Mouse (Mus musculus) heart, postnatal 0 days (tissue): Measurements from ENCODE around the gene Stx11. TPM values are rescaled to one million over a fixed set of nuclear protein-coding genes. Genes with fewer than 3 reads are reported as not detected.

ENCODE experiments used
- ATAC-seq: fragments of 200-750 bp; cut with Nextera tagmentation; 2 replicates; pipeline ENCODE4 v1.8.0; 2017; ENCODE audit warnings: low read depth, moderate number of reproducible peaks, moderate library complexity; ENCODE audit not compliant: insufficient read depth
- DNase-seq: peaks from one replicate; pipeline ENCODE4 v3.0.0-alpha.2; 2016; ENCODE audit warnings: low spot score
- H3K27ac ChIP-seq: fragments of 300-500 bp; sonication (generic); 2 replicates; pipeline ENCODE4 v1.5.1; 2014; ENCODE audit warnings: low read depth, mild to moderate bottlenecking
- H3K27me3 ChIP-seq: fragments of 300-500 bp; sonication (generic); 2 replicates; pipeline ENCODE4 v1.6.1; 2014; ENCODE audit warnings: low read length, mixed read lengths; ENCODE audit not compliant: control insufficient read depth, insufficient read depth
- H3K36me3 ChIP-seq: fragments of 300-500 bp; sonication (generic); replicated peaks from 2 replicates; pipeline ENCODE4 v1.6.1; 2014; ENCODE audit warnings: low read length, mixed read lengths; ENCODE audit not compliant: control insufficient read depth, insufficient read depth
- H3K4me1 ChIP-seq: fragments of 300-500 bp; sonication (generic); 2 replicates; pipeline ENCODE4 v1.6.1; 2014; ENCODE audit warnings: antibody characterized with exemption; ENCODE audit not compliant: control insufficient read depth, insufficient read depth
- H3K4me2 ChIP-seq: fragments of 300-500 bp; sonication (generic); 2 replicates; pipeline ENCODE4 v1.6.1; 2014; ENCODE audit warnings: low read depth, mild to moderate bottlenecking, low read length, moderate library complexity
- H3K4me3 ChIP-seq: fragments of 300-500 bp; sonication (generic); 2 replicates; pipeline ENCODE4 v1.5.1; 2014; ENCODE audit warnings: low read depth, low read length
- H3K9ac ChIP-seq: fragments of 300-500 bp; sonication (generic); replicated peaks from 2 replicates; pipeline ENCODE4 v1.6.1; 2014; ENCODE audit warnings: low read depth, low read length, mixed read lengths
- H3K9me3 ChIP-seq: fragments of 300-500 bp; sonication (generic); replicated peaks from 2 replicates; pipeline ENCODE4 v1.6.1; 2016; ENCODE audit warnings: low read length; ENCODE audit not compliant: control insufficient read depth
- CTCF ChIP-seq: IDR thresholded peaks from 2 replicates; pipeline ENCODE4 v1.5.1; 2016; ENCODE audit warnings: antibody characterized with exemption, control low read depth, low read depth
- EP300 ChIP-seq: IDR thresholded peaks from 2 replicates; pipeline ENCODE4 v1.6.1; 2016; ENCODE audit warnings: antibody characterized with exemption, low read depth
- WGBS: fragments of 180-500 bp; shearing (Covaris S2); extraction: QIAGEN DNeasy Blood & Tissue Kit; methylation state at CpG from one replicate; pipeline ENCODE4 v1.1.7; 2014; 5-methylcytosine and 5-hydroxymethylcytosine counted together
- polyA plus RNA-seq: library from polyadenylated mRNA; unstranded; fragments of >200 nt; fragmentation: Nextera tagmentation; extraction: Ambion mirVana; gene quantifications from 2 replicates; pipeline ENCODE4 v1.2.1, GENCODE M21; 2015
- total RNA-seq: library from RNA; depleted of rRNA; stranded (reverse); fragments of >200 nt; gene quantifications from 2 replicates; pipeline ENCODE4 v1.2.3, GENCODE M21; 2014; ENCODE audit warnings: low replicate concordance

Gene Stx11
- total and polyA plus RNA-seq, 2 experiments from 2014 or later: 3.5 to 4.7 TPM

- H3K27ac ChIP-seq: no peak overlapping the region
- DNase-seq (no peak), ATAC-seq (no peak)
- no peak overlapping the region for H3K4me3 ChIP-seq
- TF ChIP-seq EP300: no peak
- H3K27me3 ChIP-seq: no peaks in the 10 kb centered on the region
- no peaks in the 10 kb centered on the region for H3K36me3 ChIP-seq
- no peak overlapping the region for H3K4me2 ChIP-seq
- 62% methylated on average over 6 of the region's 6 CpGs for WGBS
- H3K9ac ChIP-seq: no peak overlapping the region
- H3K4me1 ChIP-seq: no peaks in the 10 kb centered on the region
- H3K9me3 ChIP-seq: no peaks in the 10 kb centered on the region
Measured at GRCm38 (mm10) chr10:12930351-12930905, 33.7 kb downstream of the Stx11 start.

- Histone ChIP-seq H3K4me1 (no peaks in the 10 kb centered on the region), H3K9ac (no peak overlapping the region), H3K4me2 (no peak overlapping the region), H3K9me3 (no peaks in the 10 kb centered on the region), H3K36me3 (no peaks in the 10 kb centered on the region), H3K27ac (no peak overlapping the region), H3K4me3 (no peak overlapping the region), H3K27me3 (no peaks in the 10 kb centered on the region)
- TF ChIP-seq CTCF: no peak
- TF ChIP-seq EP300: no peak
- WGBS: 60% methylated on average over 6 of the region's 6 CpGs
- ATAC-seq: no peak
- no peak for DNase-seq
Measured at GRCm38 (mm10) chr10:12929857-12930174, 34.3 kb downstream of the Stx11 start.

DNA sequence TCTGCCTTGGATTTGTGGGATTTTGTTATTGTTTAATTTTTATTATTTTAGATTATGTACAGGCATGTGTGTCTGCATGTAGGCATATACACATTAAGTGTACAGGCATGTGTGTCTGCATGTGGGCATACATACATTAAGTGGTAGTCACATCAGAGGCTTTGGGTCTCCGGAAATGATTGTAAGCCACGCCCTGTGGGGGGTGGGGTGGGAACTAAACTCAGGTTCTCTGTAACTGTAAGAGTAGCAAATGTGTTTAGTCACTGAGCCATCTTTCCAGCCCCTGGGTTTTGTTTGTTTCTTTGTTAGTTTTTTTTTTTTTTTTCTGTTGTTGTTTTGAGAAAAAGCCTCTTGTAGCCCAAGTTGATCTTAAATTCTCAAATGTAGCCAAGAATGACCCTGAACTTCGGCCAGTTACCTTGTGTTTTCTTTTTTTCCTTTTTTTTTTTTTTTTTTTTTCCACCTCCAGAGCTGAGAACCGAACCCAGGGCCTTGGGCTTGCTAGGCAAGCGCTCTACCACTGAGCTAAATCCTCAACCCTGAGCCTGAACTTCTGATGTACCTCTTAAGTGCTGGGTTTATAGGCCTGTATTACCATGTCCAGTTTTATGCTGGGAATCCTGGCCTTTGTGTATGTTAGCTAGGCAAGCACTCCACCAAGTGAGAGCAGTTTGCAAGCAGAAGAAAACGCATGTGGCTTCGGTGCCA, 34.8 kb downstream of the Stx11 start:
- H3K4me2 ChIP-seq: no peak overlapping the region
- H3K36me3 ChIP-seq: no peaks in the 10 kb centered on the region
- H3K9me3 ChIP-seq: no peaks in the 10 kb centered on the region
- WGBS: 73% methylated on average over 7 of the region's 7 CpGs
- H3K4me3 ChIP-seq: no peak overlapping the region
- H3K27me3 ChIP-seq: no peaks in the 10 kb centered on the region
- TF ChIP-seq CTCF (no peak), EP300 (no peak)
- H3K27ac ChIP-seq: no peak overlapping the region
- no peak overlapping the region for H3K9ac ChIP-seq
- H3K4me1 ChIP-seq: no peaks in the 10 kb centered on the region
- ATAC-seq (no peak), DNase-seq (no peak)

DNA sequence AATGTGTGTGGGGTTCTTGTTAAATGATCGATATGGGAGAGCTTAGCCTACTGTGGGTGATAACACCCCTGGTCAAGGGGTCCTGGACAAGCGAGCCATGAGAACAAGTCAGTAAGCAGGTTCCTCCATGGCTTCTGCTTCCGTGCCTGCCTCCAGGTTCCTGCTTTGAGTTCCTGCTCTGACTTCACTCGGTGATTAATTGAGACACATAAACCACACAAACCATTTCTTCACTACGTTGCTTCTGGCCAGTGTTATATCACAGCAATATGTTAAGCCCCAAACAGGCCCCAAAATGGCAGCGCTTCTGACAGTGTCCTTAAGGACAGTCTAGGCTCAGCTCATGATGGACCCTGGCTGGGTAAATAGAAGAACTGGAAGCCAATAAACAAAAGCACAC, 35.9 kb downstream of the Stx11 start:
- Histone ChIP-seq H3K4me1 (no peaks in the 10 kb centered on the region), H3K27ac (no peak overlapping the region), H3K4me2 (no peak overlapping the region), H3K27me3 (no peaks in the 10 kb centered on the region), H3K4me3 (no peak overlapping the region), H3K9ac (no peak overlapping the region), H3K9me3 (no peaks in the 10 kb centered on the region), H3K36me3 (no peaks in the 10 kb centered on the region)
- TF ChIP-seq CTCF (no peak), EP300 (no peak)
- DNase-seq (no peak), ATAC-seq (no peak)
- WGBS: 81% methylated on average over 6 of the region's 6 CpGs

DNA sequence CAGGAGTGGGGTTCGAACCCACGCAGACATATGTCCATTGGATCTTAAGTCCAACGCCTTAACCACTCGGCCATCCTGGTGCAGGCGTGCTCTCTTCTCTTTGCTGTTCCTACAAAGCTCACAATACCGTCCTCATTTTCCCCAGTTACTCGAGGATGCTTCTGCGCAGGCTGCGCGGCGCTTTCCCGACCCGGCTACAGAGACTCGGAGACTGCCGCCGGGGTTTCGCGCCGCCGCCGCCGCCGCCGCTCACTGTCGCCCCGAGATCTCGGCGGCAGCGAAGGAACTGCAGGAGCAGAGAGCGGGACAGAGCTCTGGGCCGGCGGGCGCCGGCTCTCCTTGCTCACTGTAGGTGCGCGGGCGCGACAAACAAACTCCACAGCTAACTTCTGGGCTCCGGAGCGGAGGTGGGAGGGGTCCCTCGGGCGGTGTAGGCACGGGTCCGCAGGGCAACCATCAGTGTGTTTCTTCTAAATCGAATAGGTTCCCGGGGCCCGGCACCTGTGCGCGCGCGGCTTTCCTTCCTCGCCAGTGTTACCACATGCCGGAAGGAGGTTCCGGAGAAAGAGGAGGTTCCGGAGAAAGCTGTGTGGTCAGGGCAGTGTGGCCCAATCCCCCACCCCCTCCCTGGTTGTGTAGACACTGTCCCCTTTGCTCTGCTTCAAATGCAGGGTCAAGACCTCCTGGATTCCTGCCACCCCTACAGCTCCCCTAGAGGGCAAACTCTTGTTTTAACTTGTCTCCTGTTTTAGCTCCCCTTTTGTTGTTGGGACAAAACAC, 41.3 kb downstream of the Stx11 start:
- Histone ChIP-seq H3K4me2 (peak overlapping the region; percentile 62), H3K9me3 (no peaks in the 10 kb centered on the region), H3K4me3 (peak overlapping the region; percentile 72), H3K9ac (peak overlapping the region; percentile 64), H3K4me1 (no peaks in the 10 kb centered on the region), H3K27me3 (no peaks in the 10 kb centered on the region), H3K27ac (peak overlapping the region; percentile 86), H3K36me3 (no peaks in the 10 kb centered on the region)
- TF ChIP-seq CTCF (peak; percentile 58), EP300 (no peak)
- ATAC-seq (peak; percentile 88), DNase-seq (peak; percentile 84)
- under 1% methylated on average over 55 of the region's 55 CpGs for WGBS
